Mouse (Mus musculus): ENCODE data around the gene Abcb9.

Gene Abcb9

DNA sequence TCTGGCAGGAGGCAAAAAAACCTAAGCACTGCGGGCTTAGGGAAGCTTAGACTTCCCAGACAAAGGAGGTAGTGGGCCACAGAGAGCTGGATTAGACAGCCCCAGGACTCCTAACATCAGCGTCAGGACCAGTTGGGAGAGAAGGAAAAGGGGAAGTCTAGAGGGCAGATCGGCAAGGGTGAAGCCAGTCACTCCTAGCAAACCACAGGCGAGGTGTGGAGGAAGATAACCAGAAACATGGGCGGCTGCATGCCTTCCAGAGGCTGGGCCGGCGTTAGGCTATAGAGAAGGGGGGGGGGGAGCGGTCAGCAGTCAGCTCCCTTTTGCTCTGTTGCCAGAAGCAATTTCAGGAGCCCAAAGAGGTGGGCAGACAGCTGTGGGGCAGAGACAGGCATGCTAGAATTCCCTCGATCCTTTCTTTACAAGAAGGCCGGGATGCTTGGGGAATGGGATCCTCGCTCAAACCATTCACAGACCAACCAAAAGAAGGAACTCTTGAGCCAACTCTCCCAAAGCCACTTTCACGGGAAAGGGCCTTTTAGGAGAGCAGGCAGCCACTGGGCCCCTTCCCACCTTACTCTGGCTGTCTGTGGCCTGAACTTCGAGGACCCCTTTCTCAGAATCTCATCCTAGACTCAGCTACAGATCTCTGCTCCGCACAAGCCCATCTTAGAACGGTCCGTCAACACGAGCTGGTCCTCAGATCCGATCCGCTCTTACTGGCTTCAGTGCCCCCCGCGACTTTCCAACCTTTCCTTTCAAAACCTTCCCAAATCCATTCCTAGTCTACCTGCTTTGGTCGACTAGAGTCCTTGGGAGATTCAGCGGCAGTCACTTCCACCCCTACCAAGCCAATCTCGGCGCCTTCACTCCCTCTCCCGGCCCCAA is 64.3 kb downstream of the Abcb9 start:
- no peak for DNase-seq (ENCODE audit: low spot score in 2 of 2)

DNA sequence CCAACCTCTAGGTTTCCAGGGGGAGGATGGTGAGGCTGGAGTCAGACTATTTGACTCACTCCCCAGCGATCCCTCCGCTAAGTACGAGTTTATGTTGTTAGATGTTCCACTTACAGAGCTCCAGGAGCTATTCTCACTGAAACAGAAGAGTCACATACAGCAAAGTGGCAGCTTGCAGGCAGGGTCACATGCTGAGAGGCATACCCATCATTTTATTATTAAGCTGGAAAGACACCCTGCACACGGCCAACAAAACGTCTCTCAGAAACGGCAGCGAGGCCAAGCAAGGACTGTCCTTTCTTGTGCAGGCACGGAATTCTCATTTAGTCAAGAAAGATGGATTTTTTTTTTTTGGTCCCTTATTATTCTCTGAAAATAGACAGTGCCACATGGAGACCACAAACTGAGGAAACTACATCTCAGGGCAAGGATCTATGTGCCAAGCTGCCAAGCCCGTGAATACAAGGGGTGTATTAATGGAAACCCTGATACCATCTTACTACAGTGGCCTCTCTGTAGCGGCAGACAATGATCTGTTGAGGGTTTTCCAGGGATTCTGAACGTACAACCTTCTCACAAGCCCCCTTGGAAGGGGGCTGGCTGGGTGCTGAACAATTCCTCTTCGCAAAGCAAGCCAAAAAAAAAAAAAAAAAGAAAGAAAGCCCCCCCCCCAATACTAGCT is 65.1 kb downstream of the Abcb9 start:
- no peak for DNase-seq (ENCODE audit: low spot score in 2 of 2)

DNA sequence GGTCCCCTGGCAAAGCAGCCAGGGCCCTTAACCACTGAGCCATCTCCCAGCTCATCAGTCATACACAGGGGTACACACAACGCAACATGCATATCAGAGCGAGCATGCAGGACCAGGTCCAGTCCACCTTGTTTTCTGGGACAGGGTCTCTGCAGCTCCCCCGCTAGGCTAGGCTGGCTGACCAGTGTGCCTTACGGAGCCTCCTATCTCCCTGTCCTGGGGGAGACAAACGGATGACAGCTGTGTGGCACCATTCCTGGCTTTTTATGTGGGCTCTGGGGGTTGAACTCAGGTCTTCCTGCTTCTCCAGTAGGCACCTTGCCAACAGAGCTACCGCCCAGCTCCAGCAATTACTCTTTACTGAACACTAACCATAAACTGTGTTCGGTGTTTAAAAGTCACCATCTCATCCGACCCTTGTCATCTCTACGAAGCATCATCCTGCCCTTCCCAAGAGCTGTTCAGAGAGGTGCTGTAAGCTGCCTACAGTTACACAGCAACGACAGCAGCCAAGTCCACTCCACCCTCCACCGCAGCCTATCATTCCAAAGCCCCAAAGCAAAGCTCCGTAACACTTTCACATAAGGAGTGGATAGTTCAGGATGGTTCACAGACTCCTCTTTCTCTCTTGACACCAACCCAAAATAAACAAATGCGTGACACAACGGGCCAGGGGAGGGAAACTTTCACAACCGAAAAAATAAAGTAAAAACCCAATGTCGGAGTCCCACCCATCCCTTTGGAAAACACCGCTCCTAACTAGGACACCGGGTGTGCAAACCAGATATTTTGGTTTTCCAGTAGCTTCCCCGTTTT is 66.2 kb downstream of the Abcb9 start:
- DNase-seq (ENCODE audit: low spot score in 2 of 2) = no peak

DNA sequence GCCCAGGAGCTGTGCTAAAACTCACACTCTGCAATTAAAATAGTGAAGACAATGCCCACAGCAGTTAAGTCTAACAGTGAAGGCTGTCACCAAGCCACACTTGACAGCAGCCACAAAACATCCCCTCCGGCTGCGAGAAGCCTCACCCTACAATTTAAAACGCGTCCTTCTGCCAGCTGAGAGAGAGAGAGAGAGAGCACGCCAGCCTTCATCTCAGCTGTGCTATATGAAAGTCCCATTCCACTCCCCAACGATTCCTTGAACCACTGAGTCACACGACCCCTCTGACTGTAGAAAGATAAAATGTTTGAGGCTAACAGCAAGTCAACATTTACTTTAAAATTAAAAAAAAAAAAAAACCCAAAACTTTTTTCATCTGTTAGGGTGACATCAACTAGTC is 66.9 kb downstream of the Abcb9 start:
- DNase-seq (ENCODE audit: low spot score in 2 of 2) = no peak

DNA sequence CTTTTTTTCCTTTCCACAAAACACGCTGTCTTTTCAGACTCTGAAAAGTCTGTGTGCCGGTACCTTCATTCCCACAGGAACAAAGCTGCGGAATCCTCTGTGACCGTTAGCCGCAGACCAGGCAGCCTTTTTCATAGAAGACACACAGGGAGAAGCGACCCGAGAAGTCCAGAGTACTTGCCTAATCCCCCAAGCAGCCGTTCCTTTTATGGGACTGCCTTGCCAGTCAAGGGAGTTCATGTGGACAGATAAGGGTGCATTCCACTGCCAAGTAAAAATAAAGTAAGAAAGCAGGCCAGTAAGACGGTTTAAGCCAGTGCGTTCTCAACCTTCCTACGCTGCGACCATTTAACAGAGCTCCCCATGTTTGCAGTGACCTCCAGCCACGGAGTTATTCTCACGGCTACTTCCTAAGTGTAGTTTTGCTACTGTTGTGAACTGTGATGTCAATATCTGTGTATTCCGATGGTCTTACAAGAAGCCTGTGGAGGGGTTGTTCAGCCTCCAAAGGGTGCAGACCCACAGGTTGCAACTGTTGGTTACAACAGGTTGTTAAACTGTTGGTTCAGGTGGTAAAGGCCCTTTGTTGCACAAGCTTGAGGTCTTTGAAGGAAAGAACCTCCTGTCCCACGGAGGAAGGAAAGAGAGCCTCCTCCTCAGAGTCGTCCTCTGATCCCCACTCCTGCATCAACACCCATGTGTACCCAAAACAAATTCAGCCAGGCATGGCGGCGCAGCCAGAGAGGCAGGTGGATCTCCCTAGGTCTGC is 67.7 kb downstream of the Abcb9 start:
- no peak for DNase-seq (ENCODE audit: low spot score in 2 of 2)

DNA sequence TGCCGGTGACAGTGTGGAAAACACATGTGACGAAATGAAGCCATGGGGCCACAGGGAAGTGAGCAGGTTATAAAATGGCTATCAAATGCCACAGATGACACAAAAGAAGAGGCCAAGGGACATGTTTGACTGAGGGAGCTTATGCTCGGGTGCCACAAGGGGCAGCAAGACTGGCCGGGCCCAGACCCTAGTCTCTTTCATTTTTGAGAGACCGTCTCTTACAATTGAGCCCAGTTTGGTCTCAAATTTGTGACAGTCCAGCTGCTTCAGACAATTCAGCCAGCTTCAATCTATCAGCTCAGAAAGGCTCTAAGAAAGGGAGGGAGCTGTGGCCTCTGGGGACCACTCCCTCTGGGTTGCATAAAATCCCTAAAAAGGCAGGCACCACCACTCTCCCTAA is 69.0 kb downstream of the Abcb9 start:
- DNase-seq (ENCODE audit: low spot score in 2 of 2) = no peak

DNA sequence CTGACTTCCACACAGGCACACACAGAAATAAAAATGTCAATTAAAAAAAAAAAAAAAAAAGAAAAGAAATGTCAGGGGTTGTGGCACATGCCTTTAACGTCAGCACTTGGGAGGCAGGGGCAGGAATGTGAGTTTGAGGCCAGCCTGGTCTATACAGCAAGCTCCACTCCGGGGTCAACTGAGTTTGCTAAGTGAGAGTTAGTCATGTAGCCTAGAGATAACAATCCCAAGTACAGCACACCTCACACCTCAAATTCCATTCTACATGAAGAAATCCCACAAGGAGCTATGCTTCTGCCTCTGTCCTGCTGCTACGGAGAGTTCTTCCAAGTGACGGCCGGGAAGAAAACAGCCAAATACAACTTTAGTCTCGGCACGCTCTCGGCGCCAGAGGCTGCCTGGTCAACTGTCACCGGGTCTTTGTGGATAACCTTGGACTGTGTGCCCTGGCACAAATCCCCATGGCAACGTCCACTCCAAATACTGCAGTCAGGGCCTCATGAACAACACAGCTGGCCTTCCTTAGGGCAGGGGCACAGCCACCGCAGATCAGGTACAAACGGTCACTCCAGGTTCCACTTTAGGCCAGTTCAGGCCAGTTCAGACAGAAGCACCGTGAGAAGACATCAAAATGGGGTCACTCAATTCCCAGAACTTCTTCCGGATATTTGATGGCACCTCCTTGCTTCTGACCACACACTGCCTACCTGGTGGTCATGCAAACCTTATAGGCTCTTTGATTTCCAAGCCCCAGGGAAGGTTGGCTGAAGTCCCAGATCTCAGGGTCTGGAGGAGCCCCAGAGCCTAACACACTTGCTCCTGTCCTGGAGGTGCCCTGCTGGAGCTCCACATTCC is 69.8 kb downstream of the Abcb9 start:
- no peak for DNase-seq (ENCODE audit: low spot score in 2 of 2)

DNA sequence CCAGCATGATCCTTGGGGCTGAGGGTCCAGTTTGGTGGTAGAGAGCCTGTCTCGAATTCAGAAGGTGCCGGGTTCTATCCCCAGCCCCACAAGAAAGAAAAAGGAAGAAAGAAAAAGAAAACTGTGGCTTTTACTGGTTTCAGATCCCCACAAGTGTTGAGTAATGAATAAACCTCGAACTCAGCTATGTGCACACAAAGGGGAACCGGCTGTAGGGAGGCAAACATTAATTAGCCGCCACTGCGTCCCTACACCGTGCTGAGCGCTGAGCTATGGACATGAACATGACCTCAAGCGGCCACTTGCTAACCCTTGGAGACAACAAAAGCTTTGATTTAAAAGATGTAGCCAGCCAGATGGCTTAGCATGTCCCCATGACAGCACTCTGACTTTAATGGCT is 70.5 kb downstream of the Abcb9 start:
- DNase-seq (ENCODE audit: low spot score in 2 of 2) = no peak

DNA sequence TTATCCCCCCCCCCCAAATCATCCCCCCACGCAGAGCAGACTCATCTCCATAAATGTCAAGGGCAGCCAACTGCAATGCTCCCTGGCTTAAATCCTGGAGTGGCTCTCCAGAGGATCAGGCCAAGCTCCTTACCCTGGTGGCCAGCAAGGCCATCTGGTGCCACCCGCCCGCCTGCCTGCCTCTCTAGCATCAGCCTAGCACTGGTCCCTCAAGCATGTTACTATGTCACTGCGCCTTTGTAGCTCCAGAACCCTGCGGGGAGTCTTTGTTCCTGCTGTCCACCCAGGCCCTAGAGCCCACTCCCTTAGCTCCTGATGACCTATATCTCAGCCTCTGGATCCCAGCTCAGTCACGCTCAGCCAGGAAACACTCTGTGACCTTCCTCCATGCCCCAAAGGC is 70.9 kb downstream of the Abcb9 start:
- no peak for DNase-seq (ENCODE audit: low spot score in 2 of 2)

DNA sequence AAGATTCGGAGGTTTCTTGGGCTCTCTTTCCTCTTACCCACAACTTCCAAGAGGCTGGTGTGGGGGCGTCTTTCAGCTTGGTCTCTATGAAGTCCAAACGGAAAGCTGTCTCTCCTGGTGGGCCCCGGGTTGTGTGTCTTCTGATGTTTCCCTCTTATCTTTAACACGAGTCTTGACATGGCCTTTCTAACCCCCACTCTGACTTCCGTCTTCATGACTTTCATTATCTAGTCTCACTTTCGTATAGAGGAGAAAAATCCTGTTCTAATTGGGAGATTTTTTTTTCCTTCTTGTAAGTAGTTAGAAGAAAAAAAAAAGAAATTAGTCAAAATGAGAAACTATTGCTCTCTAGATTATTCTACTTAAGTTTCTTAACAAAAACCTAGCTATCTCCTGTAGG is 73.2 kb downstream of the Abcb9 start:
- DNase-seq (ENCODE audit: low spot score in 2 of 2) = no peak

DNA sequence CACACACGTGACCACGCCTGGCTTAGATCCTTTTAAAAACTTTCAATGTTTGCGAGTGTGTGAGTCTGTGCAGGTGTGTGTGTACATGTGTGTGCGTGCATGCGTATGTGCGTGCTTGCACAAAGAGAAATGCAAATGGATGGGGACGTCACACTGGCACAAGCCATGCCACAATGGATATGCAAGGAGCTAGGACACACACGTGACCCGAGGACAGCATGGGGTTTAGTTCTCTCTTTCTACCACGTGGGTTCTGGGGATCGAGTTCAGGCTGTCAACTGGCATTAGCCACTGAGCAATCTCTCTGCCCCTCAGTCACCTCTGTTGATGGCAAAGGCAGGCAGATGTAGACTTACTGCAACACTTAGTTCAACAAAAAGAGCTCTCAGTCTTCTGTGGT is 73.9 kb downstream of the Abcb9 start:
- no peak for DNase-seq (ENCODE audit: low spot score in 2 of 2)

DNA sequence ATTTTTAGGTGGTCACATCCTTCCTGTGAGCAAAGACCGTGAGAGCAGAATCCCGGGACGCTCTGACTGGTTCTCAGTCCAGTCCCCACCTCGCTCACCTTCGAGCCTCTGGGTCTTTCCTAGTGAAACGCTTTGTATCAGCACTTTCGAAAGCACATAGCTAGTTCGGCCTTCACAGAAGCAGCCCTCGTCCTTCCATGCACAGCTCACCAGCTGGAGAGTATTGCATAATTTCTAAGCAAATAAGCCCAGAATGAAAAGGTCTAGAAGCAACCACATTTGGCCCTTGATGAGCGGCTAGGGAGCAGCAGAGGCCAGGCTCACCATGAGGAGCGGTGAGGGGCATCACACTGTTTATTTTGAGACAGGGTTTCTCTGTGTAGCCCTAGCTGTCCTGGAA is 74.5 kb downstream of the Abcb9 start:
- no peak for DNase-seq (ENCODE audit: low spot score in 2 of 2)

DNA sequence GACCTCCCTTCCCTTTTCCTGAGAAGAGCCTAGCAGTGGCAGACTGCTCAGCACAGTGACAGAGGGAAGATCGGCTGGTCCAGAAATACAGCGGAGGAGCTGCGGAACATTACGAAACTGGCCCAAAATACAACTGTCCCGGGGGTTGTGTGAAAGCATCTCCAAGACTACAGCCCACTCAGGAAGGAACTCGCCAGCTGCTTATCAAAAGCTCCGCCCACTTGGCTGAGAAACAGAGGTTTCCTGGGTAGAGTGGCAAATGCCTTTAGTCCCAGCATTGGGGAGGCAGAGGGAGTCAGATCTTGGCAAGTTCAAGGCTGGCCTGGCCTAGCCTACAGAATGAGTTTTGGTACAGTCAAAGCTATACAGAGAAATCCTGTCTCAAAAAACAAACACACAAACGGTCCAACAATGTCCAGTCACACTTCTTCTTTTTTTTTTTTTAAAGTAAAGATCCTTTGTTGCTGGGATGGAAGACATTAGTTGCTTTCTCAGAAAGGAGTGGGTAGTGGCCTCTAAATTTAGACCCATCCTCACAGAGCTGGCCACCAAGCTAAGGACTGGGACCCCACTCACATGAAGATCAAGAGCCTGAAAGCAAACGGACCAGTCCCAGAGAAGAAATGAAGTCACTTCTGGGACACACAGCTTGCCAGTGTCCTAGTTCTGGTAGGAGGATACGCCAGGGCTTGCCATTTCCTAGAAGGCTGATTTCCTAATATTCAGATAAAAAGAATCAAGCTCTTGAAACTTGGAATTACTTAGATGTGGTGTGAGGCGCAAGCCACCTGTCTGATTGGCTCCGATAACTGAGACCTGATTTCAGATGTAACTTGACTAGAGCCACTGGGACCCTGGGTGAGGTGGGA is 76.0 kb downstream of the Abcb9 start:
- DNase-seq (ENCODE audit: low spot score in 2 of 2) = no peak

DNA sequence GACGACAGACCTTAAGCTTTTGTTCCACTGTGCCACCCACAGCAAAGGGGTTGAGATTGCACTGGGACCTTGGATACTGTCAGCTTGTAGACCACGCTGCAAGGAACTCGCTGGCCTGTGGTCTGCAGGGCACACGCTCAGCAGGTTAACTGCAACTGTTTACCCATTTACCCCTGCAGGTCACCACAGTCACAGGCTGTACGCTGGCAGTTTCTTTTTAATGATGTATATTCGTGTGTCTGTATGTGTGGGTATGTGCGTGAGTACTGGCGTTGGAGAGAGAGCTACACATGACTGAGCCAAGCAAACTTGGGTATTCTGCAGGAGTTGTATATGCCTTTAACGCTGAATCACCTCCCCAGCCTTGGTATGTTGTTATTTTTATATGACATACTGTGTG is 76.9 kb downstream of the Abcb9 start:
- DNase-seq (ENCODE audit: low spot score in 2 of 2) = no peak

DNA sequence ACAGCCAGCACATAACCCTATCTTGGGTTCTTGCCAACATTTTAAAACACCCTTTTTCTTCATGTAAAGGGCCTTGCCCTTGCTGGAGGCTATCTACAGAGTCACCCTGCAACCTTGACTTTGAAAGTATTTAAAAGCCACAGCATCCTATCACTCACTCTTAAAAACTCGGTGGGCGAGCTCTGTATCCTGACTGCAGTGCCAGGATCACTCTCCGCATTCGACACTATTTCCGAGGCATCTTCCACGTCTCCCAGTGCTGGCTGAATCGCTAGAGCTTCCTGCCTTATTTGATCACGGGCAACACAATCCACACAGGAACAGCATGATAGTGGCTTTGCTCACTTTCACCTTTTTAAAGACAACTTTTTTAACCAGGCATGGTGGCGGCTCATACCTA is 77.7 kb downstream of the Abcb9 start:
- no peak for DNase-seq (ENCODE audit: low spot score in 2 of 2)

DNA sequence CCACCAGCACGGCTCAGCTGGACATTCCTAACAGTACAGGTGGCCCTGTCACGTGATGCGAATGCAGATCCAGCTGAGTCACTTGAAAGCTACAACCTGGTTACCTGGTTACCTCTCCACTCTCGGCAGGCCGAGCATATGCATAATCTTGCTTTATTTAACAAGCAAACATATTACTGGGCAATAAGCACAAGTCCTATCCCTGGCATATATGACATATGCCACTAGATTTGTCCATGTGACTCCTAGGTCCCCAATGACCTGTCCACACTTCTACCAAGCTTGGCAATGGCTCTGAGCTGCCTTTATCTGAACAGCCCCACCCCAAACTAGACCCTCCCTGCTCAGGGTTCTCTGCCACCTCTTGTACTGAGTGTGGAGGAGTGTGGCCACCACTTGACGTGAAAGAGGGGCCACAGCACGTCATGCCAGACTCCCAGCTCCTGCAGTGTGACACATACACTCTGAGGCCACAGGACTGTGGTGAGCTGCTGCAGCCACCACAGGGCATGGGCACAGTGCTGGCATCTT is 79.2 kb downstream of the Abcb9 start:
- DNase-seq (ENCODE audit: low spot score in 2 of 2) = no peak

DNA sequence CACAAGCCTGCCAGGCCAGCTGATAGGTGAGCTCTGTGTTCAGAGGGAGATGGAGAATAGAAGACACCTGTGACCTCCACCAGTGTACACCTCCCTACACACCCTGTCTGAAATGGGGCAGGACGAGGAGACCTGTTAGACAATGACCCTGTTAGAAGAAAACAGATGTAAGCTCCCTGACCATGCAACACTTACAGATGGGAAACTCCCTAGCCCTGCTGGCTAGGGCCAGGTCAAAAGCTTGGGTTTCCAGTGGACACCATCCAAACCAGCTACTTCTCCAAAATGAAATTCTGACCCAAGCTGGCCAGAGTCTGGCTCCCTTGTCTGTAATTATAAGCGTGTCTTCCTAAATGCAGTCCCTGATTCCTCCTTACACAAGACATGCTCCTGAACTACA is 79.9 kb downstream of the Abcb9 start:
- DNase-seq (ENCODE audit: low spot score in 2 of 2) = no peak

DNA sequence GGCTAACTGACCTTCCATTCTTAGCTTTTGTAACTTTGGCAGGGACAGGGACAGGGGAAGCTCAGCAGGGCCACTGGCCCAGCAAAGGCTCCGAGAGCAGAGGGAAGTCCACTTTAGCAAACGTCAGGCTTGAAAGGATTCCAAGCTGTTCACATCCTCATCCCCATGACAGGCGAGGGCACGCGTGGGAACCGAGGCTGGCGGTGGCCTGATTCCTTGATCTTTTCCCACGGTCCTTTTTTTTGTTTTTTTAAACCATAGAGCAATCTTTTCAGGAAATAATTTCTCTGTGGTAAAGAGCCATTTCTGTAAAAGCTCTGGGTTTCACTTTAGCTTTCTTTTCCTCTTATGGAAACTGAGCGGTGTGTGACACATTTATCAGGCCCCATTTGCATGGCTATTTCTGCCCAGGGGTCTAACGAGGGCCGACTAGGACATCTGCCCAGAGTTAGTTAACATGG is 80.8 kb downstream of the Abcb9 start:
- DNase-seq (ENCODE audit: low spot score in 2 of 2) = no peak

DNA sequence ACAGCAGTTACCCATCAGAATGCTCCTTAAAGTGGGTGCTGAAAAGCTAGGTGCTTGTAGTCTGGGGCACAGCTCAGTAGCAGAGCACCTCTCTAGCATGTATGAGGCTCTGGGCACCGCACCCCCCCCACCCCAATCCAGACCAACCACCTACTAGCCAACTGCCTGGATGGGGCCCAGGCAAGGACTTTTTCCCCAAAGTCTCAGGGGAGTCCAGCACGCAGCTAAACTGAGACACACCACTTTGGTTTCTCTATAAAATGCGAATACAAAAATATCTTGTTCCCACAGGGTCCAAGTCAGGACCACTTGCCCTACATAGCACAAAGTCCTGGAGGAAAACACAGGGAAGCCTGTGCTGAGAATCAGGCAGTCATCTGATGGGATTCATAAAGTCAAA is 81.4 kb downstream of the Abcb9 start:
- no peak for DNase-seq (ENCODE audit: low spot score in 2 of 2)

Data from cerebellum, postnatal 4 days (tissue).